Mouse (Mus musculus) liver, embryonic 11.5 days (tissue): Measurements from ENCODE around the gene Pappa. TPM values are rescaled to one million over a fixed set of nuclear protein-coding genes. Genes with fewer than 3 reads are reported as not detected.

Source experiments
- ATAC-seq: fragments of 200-750 bp; cut with Nextera tagmentation; replicated peaks from 2 replicates; pipeline ENCODE4 v1.8.0; 2017; ENCODE audit warnings: moderate number of reproducible peaks, mild to moderate bottlenecking, moderate TSS enrichment, moderate library complexity; ENCODE audit not compliant: low FRiP score
- DNase-seq: peaks from one replicate; pipeline ENCODE4 v3.0.0-alpha.2; 2017; ENCODE audit warnings: low spot score
- H3K27ac ChIP-seq: fragments of 300-500 bp; sonication (generic); 2 replicates; pipeline ENCODE4 v1.5.1; 2014; ENCODE audit warnings: mild to moderate bottlenecking, low read depth, low read length, control low read depth
- H3K27me3 ChIP-seq: fragments of 300-500 bp; sonication (generic); replicated peaks from 2 replicates; pipeline ENCODE4 v1.6.1; 2014; ENCODE audit warnings: low read length, mixed read lengths; ENCODE audit not compliant: control insufficient read depth, insufficient read depth
- H3K36me3 ChIP-seq: fragments of 300-500 bp; sonication (generic); 2 replicates; pipeline ENCODE4 v1.6.1; 2014; ENCODE audit warnings: mild to moderate bottlenecking, low read length, moderate library complexity, mixed read lengths; ENCODE audit not compliant: control insufficient read depth, insufficient read depth
- H3K4me1 ChIP-seq: fragments of 300-500 bp; sonication (generic); replicated peaks from 2 replicates; pipeline ENCODE4 v1.6.1; 2014; ENCODE audit warnings: low read length, mixed read lengths; ENCODE audit not compliant: control insufficient read depth, insufficient read depth
- H3K4me2 ChIP-seq: fragments of 300-500 bp; sonication (generic); 2 replicates; pipeline ENCODE4 v1.6.1; 2014; ENCODE audit warnings: mild to moderate bottlenecking, control low read depth, moderate library complexity
- H3K4me3 ChIP-seq: fragments of 300-500 bp; sonication (generic); 2 replicates; pipeline ENCODE4 v1.5.1; 2014; ENCODE audit warnings: low read depth, low read length, control low read depth
- H3K9ac ChIP-seq: fragments of 300-500 bp; sonication (generic); 2 replicates; pipeline ENCODE4 v1.6.1; 2014; ENCODE audit warnings: low read depth, low read length, control low read depth
- H3K9me3 ChIP-seq: fragments of 300-500 bp; sonication (generic); 2 replicates; pipeline ENCODE4 v1.6.1; 2016; ENCODE audit warnings: low read length, inconsistent platforms, mixed read lengths; ENCODE audit not compliant: control insufficient read depth
- WGBS: fragments of 180-500 bp; shearing (Covaris S2); extraction: QIAGEN DNeasy Blood & Tissue Kit; methylation state at CpG from one replicate; pipeline ENCODE4 v1.1.7; 2014; 5-methylcytosine and 5-hydroxymethylcytosine counted together
- polyA plus RNA-seq: library from polyadenylated mRNA; unstranded; fragments of >200 nt; fragmentation: Nextera tagmentation; extraction: Ambion mirVana; gene quantifications from 2 replicates; pipeline ENCODE4 v1.2.1, GENCODE M21; 2014

The Pappa gene
- polyA plus RNA-seq, 1 experiment from 2014 or later: 0.40 TPM

- H3K36me3 ChIP-seq: no peaks in the 10 kb centered on the region
- no peak overlapping the region for H3K27ac ChIP-seq
- no peaks in the 10 kb centered on the region for H3K4me1 ChIP-seq
- H3K27me3 ChIP-seq: no peaks in the 10 kb centered on the region
- no peak overlapping the region for H3K9ac ChIP-seq
- no peak for ATAC-seq
- WGBS: 88% methylated on average over 4 of the region's 4 CpGs
- H3K4me3 ChIP-seq: no peak overlapping the region
- DNase-seq: no peak
- no peak overlapping the region for H3K4me2 ChIP-seq
- no peaks in the 10 kb centered on the region for H3K9me3 ChIP-seq
These were observed 99.9 kb downstream of the Pappa start for GRCm38 (mm10) chr4:65223901-65224300.

- Histone ChIP-seq H3K27me3 (no peaks in the 10 kb centered on the region), H3K36me3 (no peaks in the 10 kb centered on the region), H3K27ac (no peak overlapping the region), H3K4me3 (no peak overlapping the region), H3K9ac (no peak overlapping the region), H3K9me3 (no peaks in the 10 kb centered on the region), H3K4me2 (no peak overlapping the region), H3K4me1 (no peaks in the 10 kb centered on the region)
- WGBS: 21% methylated on average over 8 of the region's 8 CpGs
- ATAC-seq (no peak), DNase-seq (no peak)
These were observed 114.6 kb downstream of the Pappa start for GRCm38 (mm10) chr4:65238540-65238998.

- Histone ChIP-seq H3K4me3 (no peak overlapping the region), H3K27me3 (no peaks in the 10 kb centered on the region), H3K36me3 (no peaks in the 10 kb centered on the region), H3K9me3 (no peaks in the 10 kb centered on the region), H3K9ac (no peak overlapping the region), H3K4me2 (no peak overlapping the region), H3K4me1 (no peaks in the 10 kb centered on the region), H3K27ac (no peak overlapping the region)
- ATAC-seq (no peak; the same call in 1 of the 2 replicates), DNase-seq (no peak)
- WGBS: 18% methylated on average over 3 of the region's 3 CpGs
These were observed 118.5 kb downstream of the Pappa start for GRCm38 (mm10) chr4:65242434-65242931.

- no peak overlapping the region for H3K4me3 ChIP-seq
- WGBS: 40% methylated on average over 2 of the region's 2 CpGs
- no peaks in the 10 kb centered on the region for H3K36me3 ChIP-seq
- H3K9me3 ChIP-seq: no peaks in the 10 kb centered on the region
- H3K9ac ChIP-seq: no peak overlapping the region
- no peak overlapping the region for H3K4me2 ChIP-seq
- ATAC-seq (no peak), DNase-seq (no peak)
- H3K27ac ChIP-seq: no peak overlapping the region
- H3K27me3 ChIP-seq: no peaks in the 10 kb centered on the region
- no peaks in the 10 kb centered on the region for H3K4me1 ChIP-seq
These were observed 119.3 kb downstream of the Pappa start for GRCm38 (mm10) chr4:65243245-65243644.

GRCm38 (mm10) chr4:65245015-65245414, 121.0 kb downstream of the Pappa start:
- Histone ChIP-seq H3K4me1 (no peaks in the 10 kb centered on the region), H3K27ac (no peak overlapping the region), H3K9me3 (no peaks in the 10 kb centered on the region), H3K36me3 (no peaks in the 10 kb centered on the region), H3K9ac (no peak overlapping the region), H3K27me3 (no peaks in the 10 kb centered on the region), H3K4me3 (no peak overlapping the region), H3K4me2 (no peak overlapping the region)
- DNase-seq: no peak
- WGBS: 74% methylated on average over 4 of the region's 4 CpGs
- ATAC-seq: no peak

- WGBS: 46% methylated on average over 3 of the region's 3 CpGs
- H3K9ac ChIP-seq: no peak overlapping the region
- H3K27ac ChIP-seq: no peak overlapping the region
- no peak for DNase-seq
- no peaks in the 10 kb centered on the region for H3K27me3 ChIP-seq
- no peak for ATAC-seq
- H3K36me3 ChIP-seq: no peaks in the 10 kb centered on the region
- H3K4me3 ChIP-seq: no peak overlapping the region
- H3K4me2 ChIP-seq: no peak overlapping the region
- H3K9me3 ChIP-seq: no peaks in the 10 kb centered on the region
- no peaks in the 10 kb centered on the region for H3K4me1 ChIP-seq
These were observed 121.5 kb downstream of the Pappa start for GRCm38 (mm10) chr4:65245440-65245839.

- Histone ChIP-seq H3K4me2 (no peak overlapping the region), H3K4me3 (no peak overlapping the region), H3K36me3 (no peaks in the 10 kb centered on the region), H3K4me1 (no peaks in the 10 kb centered on the region), H3K27ac (no peak overlapping the region), H3K9ac (no peak overlapping the region), H3K9me3 (no peaks in the 10 kb centered on the region), H3K27me3 (no peaks in the 10 kb centered on the region)
- DNase-seq (no peak), ATAC-seq (no peak)
- 17% methylated on average over 8 of the region's 8 CpGs for WGBS
These were observed 128.2 kb downstream of the Pappa start for GRCm38 (mm10) chr4:65252193-65252592.

GRCm38 (mm10) chr4:65254073-65254472, 130.1 kb downstream of the Pappa start:
- DNase-seq (no peak), ATAC-seq (no peak)
- no peaks in the 10 kb centered on the region for H3K9me3 ChIP-seq
- H3K4me2 ChIP-seq: no peak overlapping the region
- H3K9ac ChIP-seq: no peak overlapping the region
- no peaks in the 10 kb centered on the region for H3K4me1 ChIP-seq
- no peaks in the 10 kb centered on the region for H3K27me3 ChIP-seq
- no peak overlapping the region for H3K4me3 ChIP-seq
- WGBS: 74% methylated on average over 1 of the region's 1 CpGs
- no peaks in the 10 kb centered on the region for H3K36me3 ChIP-seq
- no peak overlapping the region for H3K27ac ChIP-seq

GRCm38 (mm10) chr4:65267066-65267465, 143.1 kb downstream of the Pappa start:
- WGBS: 81% methylated on average over 2 of the region's 2 CpGs

More at GRCm38 (mm10) chr4:65267066-65267465, 143.1 kb downstream of the Pappa start:
- no peak for ATAC-seq
- H3K9ac ChIP-seq: no peak overlapping the region
- H3K4me2 ChIP-seq: no peak overlapping the region
- H3K27me3 ChIP-seq: no peaks in the 10 kb centered on the region
- H3K27ac ChIP-seq: no peak overlapping the region
- no peaks in the 10 kb centered on the region for H3K9me3 ChIP-seq
- no peaks in the 10 kb centered on the region for H3K36me3 ChIP-seq
- no peak overlapping the region for H3K4me3 ChIP-seq
- H3K4me1 ChIP-seq: no peaks in the 10 kb centered on the region
- DNase-seq: no peak
